Mouse (Mus musculus) left cerebral cortex, postnatal 4 days (tissue): ENCODE measurements around the gene Plppr2. TPM values are rescaled to one million over a fixed set of nuclear protein-coding genes. Genes with fewer than 3 reads are reported as not detected.

Experiments
- DNase-seq: peaks from one replicate; pipeline ENCODE4 v3.0.0-alpha.2; 2022
- intact Hi-C: fragments of 180-260 bp; cut with DNase I; formaldehyde crosslinking; loops from one replicate; pipeline ENCODE4 v1.15.1; 2025
- total RNA-seq, 2 experiments: library from RNA; stranded (reverse); gene quantifications; 2 replicates each; pipeline ENCODE4 v1.2.3; 2021

The Plppr2 gene
- total RNA-seq, 2 experiments from 2014 or later, result 199 to 225 TPM

DNA sequence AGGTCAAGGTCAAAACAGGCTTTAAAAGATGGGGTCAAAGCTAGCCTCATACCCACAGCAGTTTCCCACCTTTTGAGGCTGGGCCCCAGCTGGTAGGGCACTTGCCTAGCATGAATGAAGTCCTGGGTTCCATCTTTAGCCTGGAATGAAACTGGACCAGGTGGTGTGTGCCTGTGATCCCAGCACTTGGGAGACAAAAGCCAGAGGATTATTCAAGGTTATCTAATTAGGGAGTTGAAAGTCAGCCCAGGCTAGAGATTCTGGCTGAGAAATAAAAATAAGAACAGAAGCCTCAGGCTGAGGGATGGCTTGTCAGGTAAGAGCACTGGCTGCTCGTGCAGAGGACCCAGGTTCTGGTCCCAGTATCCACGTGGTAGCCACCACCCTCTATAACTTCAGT lies 4.8 kb upstream of the Plppr2 start:
- intact Hi-C loops, result no loop called here
- DNase-seq, result no peak

DNA sequence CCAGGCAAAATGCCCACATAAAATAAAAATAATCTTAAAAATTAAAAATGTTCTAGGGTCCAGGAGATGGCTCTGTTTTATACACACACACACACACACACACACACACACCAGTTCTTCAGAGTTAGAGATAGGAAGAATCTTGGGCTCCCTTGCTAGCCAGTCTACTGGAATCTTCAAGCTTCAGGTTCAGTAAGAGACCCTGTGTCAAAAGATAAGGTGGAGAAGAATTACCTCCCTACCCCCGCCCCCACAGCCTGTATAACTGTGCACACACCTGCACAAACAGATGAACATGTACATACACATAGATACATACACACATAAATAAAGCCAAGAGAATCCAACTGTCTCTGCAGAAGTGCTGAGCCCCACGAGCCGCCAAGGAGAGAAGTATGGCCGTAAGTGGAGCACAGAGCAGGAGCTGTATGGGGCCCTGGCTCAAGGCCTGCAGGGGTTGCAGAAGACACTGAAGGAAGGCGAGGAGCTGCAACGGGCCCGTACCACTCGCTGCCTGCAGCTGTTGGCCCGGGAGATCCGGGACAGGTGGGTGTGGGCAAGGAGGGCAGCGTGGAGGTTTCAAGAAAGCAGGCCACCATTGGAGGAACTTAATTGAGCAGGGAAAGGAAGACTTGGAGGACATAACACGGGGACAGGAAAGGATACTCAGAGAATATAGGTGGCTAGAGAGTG lies 4.2 kb upstream of the Plppr2 start:
- DNase-seq, result no peak
- intact Hi-C loops, result no loop called here

DNA sequence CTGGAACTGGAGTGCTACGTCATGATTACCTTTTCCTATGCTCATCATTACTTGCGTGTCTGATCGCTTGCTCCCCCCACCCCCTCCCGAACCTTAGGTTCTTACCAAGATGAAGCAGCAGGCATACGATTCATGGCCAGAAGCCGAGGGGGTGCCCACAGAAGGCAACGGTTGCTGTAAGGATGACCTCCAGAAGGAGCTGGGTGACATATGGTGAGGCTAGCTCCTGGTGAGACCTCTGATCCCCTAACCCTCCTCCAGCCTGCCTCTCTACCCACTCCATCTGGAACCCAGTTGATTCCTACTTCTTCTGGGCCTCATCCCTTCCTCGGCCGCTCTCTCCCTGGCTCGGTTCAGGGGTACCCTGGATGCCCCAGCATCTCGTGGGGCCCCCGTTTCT lies 2.8 kb upstream of the Plppr2 start:
- intact Hi-C loops, result no loop called here

DNA sequence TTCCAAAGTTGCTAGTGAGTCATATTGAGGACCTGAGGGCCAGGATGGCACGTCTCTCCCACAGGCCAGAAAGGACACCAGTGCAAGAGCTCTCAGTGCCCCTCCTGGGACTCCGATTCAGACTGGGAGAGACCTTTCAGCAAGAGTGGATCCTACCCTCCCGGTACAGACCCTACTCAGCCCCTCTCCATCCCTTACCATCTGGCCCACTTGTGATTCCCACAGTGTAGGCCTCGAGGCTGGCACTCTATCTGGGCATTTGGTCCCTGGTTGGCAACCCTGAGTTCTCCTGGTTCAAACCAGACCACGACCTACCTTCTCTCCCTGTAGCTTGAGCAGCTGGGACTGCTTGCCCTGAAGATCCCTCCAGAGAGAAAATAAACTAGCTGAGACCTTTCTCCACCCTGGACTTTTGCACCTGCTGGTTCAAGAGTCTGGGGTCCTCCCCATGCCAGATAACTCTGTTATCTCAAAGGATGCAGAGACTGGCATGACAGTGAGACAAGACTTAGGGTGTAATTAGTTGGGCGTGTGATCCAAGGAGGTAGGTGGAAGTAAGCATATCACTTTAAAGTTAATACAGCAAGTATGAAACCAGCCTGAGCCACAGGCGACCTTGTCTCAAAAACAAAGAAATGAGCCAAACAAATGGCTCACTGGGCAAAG lies 1.2 kb upstream of the Plppr2 start:
- no peak for DNase-seq
- intact Hi-C loops, result no loop called here

More for the DNA sequence above, 2.8 kb upstream of the Plppr2 start:
- no peak for DNase-seq

DNA sequence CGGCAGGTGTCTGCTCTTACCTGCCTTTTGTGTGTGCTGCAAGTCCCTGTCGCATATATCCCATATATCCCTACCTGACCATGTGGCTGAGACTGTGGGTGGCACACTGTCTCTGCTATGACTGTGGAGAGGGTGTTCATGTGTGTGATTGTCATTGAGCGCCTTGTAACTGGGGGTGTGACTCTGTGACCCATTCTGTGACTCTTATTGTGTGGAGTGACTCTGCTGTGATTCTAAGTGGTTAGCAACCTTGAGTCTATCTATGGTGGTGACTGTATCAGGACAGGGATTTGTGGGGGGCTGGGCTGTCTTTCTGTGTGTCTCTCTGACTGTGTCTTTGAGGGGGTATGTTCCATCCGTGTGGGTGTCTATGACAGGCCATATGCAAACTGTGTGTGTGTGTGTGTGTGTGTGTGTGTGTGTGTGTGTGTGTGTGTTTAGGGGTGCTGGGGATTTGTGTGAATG lies 910 bp downstream of the Plppr2 start:
- DNase-seq, result no peak

DNA sequence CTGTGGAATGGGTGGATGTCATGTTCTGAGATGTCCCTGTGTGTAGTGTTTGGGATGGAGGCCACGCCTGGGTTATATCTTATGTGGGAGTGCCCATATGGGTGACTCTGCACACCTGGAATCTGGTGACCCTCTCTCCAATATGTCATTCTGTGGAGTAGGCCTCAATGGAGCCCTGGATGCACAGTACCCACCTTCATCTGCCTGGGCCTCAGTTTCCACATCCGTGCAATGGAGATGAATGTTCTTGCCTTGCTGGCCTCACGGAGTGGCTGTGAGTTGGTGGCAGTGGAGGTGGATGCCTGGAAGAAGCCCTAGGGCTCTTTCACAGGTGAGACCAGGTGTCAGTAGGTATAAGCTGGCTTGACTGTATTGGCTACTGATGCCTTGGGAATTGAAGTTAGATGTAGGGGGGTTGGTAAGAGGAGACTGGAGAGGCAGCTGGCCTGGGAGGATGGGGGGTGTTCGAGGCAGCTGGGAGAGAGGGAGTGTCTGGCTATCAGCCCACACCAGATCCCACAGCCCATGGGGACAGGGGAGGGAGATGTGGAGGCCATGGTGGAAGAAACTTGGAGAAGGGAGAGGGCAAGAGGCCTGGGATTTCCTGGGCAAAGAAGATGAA lies 1.5 kb downstream of the Plppr2 start:
- DNase-seq, result peak; percentile 47
- intact Hi-C loops, result no loop called here

More for the DNA sequence above, 910 bp downstream of the Plppr2 start:
- intact Hi-C loops, result no loop called here

DNA sequence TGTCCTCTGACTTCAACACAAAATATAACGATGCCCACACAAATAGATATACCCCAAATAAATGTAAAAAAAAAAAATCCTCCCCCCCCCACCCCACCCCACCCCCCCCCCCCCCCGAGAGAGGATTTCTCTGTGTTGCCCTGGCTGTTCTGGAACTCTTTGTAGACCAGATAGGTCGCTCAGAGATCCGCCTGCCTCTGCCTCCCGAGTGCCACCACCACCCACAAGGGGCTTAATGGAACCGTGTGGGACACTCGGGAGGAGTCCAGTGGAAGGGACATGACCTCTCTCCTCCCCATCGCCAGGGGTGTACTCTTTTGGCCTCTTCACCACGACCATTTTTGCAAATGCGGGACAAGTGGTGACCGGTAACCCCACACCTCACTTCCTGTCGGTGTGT lies 6.2 kb downstream of the Plppr2 start:
- intact Hi-C loops, result no loop called here
- no peak for DNase-seq

DNA sequence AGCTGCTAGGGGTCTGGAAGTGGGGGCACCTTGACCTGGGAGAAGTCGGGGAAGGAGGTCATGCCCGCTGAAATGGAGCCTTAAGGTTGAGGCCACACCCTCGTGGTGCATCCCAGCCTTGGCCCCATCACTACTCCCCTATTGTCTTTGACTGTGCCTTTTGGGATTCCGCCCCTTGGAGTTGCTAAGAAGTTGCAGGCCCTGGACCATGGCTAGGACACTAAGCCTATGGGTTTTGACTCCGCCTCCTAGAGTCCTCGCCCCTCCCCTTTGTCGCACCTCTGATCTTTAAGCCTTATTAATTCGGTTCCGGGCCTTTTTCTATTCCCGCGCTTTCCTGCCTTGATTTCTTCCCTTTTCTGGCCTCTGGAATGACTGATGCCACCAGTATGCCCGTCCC lies 6.8 kb downstream of the Plppr2 start:
- DNase-seq, result no peak
- intact Hi-C loops, result no loop called here

DNA sequence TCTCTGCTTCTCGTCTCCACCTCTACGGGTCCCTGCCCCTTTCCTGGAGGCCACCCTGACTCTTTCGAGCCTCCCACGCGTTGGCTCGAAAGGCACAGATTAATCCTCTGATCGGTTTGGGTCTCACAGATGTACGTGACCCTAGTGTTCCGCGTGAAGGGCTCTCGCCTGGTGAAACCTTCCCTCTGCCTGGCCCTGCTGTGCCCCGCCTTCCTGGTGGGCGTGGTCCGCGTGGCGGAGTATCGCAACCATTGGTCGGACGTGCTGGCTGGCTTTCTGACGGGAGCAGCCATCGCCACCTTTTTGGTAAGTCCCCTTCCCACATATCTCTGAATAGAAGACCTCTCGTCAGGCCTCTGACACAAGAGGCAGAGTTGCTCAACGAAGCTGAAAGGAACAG lies 7.4 kb downstream of the Plppr2 start:
- intact Hi-C loops, result no loop called here
- peak; percentile 28 for DNase-seq

DNA sequence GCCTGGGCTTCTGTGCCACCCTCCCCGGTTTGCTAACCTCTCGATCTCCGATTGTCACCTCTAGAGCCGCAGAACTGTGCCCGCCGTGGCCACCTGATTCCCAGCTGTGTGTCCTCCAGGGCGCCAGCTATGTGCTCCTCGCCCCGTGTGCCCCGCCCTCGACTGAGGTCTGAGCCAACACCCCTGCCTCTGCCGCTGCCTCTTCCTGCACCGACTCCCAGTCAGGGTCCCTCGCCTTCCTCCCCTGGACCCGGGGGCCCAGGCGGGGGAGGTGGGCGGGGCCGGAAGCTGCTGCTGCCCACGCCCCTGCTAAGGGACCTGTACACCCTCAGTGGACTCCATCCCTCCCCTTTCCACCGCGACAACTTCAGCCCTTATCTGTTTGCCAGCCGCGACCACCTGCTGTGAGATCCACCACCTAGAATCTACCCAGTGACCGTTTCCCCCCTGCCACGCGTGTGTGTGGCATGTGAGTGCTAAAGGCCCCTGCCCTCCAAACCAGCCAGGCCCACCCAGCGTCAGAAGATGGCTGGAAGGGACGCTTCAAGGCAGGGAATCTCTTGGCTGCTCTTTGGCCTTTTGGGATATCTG lies 10.8 kb downstream of the Plppr2 start:
- intact Hi-C loops, result no loop called here
- peak; percentile 21 for DNase-seq

DNA sequence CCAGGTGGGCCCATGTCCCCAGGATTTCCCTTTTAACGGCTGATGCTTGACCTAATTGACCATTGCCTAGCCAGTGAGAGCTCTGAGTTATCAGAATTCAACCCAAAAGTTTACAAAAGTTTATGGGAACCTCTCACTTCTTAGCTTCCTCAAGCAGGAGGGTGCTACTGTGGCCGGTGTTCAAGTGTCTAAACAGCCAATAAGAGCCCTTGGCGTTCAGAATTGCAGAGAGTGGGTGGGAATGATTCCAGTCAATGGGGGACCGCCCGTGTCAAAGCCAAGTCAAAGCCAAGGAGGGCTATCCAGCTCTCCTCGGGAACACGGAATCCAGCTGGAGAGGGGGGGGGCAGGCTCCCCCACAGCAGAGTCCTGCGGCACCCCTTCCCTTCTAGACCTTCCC lies 11.3 kb downstream of the Plppr2 start:
- no peak for DNase-seq
- intact Hi-C loops, result no loop called here

DNA sequence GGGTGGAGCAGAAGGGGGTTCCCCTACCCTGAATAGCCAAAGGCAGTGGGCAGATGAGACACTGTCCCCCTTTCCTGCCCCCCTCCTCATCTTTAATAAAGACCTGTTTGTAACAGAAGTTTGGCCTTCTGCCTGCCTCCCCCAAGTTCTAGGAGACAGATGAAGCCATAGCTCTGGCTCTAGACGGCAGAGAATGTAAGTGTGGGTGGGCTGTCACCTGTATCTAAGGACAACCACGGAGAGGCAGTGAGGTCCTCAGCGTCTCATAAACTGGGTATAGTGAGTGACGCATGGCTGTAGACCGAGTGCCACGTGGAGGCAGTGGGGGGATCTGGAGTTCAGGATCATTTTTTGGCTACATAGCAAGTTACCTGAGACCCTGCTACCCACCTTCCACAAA lies 12.0 kb downstream of the Plppr2 start:
- no peak for DNase-seq
- intact Hi-C loops, result no loop called here

DNA sequence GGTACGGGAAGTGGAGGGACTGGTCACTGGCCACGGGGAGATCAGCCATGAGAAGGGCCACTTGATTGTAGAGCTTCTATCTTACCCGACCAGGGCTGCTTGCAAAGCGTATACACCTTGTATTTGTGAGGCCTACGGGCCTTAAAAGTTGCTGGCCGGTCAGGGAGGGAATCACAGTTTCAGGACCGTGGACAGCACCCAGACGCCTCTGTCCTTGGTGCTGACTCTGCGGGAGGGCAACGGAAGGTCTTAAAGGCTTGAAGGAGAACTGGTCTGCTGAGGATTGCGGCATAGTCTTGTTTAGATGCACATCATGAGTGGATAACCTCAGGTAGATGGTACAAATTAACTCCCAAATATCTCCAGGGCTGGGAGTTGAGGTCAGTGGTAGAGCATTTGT lies 13.5 kb downstream of the Plppr2 start:
- DNase-seq, result peak; percentile 25
- intact Hi-C loops, result no loop called here

DNA sequence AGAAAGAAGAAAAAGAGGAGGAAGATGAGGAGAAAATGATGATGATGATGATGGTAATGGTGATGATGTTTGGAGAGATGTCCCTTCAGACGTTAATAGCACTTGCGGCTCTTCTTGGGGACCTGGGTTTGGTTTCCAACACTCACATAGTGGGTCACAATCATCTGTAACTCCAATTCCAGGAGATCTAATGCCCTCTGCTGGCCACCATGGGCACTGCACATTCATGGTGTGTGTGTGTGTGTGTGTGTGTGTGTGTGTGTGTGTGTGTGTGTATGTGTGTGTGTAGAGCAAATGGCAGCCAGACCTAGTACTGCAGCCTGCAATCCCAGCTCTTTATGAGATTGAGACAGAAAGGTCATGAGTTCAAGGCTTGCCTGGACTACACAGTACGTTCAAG lies 15.1 kb downstream of the Plppr2 start:
- intact Hi-C loops, result no loop called here
- DNase-seq, result no peak

DNA sequence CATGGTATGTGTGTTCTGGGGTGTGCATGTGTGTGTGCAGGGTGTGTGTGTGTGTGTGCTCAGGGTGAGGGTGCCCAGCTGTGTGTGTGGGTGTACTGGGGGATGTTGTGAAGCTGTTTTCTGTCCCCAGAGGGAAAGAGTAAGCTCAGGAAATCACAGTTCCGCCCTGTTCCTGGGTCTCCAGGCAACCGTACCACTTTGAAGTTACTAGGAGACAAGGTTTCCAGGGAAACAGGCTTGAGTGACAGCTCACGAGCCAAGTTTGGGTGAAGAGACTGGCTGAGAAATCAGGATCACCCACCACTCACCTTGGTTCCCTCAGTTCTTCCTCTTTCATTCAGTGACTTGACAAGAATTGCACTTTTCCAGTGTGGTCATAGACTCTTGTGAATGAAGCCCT lies 16.8 kb downstream of the Plppr2 start:
- no peak for DNase-seq
- intact Hi-C loops, result no loop called here

DNA sequence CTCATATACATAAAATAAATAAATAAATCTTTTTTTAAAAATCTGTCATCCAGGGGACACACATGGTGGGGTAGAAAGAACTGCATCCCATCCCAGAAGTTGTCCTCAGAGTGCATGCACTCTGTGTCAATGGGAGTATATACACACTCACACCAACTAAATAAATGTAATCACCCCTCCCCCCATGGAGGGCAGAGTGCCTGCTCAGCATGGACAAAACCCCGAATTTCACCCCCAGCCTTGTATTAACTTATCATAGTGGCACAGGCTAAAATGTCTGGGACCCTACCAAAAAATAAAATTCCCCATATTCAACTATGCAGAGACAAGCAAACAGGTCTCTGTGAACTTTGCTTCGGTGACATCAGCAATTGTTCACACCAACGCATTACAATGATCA lies 17.8 kb downstream of the Plppr2 start:
- intact Hi-C loops, result no loop called here

DNA sequence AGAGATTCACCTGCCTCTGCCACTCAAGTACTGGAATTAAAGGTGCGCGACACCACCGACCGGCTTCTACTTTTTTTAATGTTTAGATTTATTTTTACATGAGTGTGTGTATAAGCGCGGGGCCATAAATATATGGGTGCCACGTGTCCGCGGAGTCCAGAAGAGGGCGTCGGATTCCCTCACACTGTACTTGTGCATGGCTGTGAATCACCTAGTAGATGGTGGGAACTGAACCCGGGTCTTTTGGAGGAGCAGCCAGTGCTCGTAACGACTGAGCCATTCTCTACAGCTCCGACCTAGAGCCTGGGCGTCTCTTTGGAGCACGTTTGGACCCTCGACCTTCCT lies 18.4 kb downstream of the Plppr2 start:
- intact Hi-C loops, result no loop called here
- no peak for DNase-seq

More for the DNA sequence above, 17.8 kb downstream of the Plppr2 start:
- DNase-seq, result no peak

DNA sequence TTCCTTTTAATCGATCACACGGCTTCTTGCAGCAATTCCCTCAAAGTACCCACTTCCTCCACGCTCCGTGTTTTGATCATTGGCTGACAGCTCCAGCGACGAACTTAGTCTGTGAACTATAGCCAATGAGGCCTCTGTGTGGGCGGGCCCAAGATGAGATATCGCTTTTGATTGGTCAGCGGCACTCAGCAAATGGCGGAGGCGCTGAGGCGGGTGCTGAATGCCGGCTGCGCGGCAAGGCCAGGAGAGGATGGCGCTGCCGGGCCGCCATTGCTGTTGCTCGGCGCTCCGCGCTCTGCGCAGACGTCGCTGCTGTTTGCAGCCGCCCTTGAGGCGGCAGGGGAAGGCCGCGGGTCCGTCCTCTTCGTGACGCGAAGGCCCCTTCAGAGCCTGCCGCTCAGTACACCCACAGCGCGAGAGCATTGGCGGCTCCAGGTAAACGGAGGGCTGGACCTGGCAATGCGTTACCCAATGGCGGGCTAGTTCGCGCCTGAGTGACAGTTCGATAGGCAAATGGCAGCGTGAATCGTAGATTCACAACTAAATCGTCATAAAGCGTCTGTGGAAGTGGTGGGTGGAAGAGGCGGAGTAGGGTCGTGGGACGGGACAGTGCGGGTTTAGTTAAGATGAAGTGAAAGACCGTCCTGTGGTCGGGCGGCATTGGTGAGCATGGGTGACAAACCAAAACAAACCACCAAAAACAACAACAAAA lies 18.9 kb downstream of the Plppr2 start, which contains the start of gene Swsap1:
Gene Swsap1, plus strand, starts transcription at position 186 of the 712 bp plus-strand sequence.
- peak; percentile 98 for DNase-seq
- intact Hi-C loops, result no loop called here

DNA sequence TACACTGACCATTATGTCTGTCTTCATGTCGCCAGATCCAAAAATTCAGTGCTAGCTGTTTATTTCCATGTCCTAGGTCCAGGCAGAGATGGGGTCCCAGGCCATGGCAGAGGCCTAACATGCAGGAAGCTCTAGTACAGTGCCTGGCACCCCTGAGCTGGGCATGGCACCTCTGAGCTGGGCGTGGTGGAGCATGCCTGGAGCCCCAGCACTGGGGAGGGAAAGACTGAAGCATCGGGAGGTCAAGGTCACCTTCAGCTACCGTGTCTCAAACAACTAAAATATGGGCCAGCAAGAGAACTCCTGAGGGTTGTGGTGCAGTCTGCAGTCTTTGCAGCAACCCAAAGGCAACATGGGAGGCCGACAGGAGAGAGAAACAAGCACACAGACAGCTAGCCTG lies 21.5 kb downstream of the Plppr2 start:
- intact Hi-C loops, result no loop called here
- DNase-seq, result no peak

DNA sequence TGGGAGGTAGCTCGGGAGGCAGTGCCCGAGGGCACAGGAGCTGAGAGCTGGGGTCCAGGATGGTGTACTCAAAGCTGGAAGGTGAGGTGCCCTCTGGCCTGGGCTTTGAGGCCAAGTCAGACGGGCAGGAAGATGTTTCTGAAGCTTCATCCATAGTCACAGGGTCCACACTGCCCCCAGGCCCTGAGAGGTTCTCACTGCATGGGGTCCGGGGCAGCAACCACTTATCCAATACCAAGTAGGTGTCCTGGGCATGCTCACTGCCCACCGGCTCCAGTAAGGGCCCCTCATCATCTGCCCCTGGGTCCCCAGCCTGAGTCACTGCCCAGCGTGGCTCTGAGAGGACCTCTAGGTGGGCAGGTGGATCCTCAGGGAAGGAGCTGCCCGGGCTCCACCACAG lies 22.4 kb downstream of the Plppr2 start:
- intact Hi-C loops, result no loop called here
- no peak for DNase-seq

DNA sequence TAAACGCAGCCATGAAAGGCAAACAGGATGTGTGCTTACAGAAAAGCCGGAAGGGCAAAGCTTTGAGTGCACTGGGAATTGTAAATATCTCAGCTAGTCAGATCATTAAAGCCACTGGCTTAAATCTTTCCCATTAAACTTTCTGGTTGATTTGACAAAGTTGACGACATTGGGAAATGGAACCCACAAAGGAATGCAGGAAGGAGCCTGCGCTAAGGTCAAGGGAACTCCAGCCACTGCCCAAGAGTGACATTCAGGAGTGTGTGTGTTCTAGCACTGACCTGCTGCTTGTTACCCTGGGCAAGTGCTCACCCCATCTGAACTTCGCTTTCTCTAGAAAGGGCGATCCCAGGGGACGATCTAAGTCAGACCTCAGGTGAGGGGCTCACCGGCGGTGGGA lies 23.3 kb downstream of the Plppr2 start:
- intact Hi-C loops, result no loop called here
- no peak for DNase-seq
